Mouse (Mus musculus): Measurements from ENCODE around the gene Ryr2.
"Not testable (repeated sequence)": the region's sequence is repeated elsewhere in the genome, so short reads cannot be mapped to it uniquely, and the experiment has no call there.

Ryr2 gene

GRCm38 (mm10) chr13:12106662-12107632, at the start of gene Ryr2:
Gene Ryr2 (minus strand): TSS chr13:12106945.
- DNase-seq: peak; percentile 53

GRCm38 (mm10) chr13:12153922-12154321, 47.2 kb upstream of the Ryr2 start:
- no peak for DNase-seq

GRCm38 (mm10) chr13:12146918-12147507, 40.3 kb upstream of the Ryr2 start:
- DNase-seq: no peak

- no peak for DNase-seq
Observed at GRCm38 (mm10) chr13:12146402-12146801, 39.7 kb upstream of the Ryr2 start.

- no peak for DNase-seq
Observed at GRCm38 (mm10) chr13:12143347-12143746, 36.6 kb upstream of the Ryr2 start.

- not testable (repeated sequence) for DNase-seq
Observed at GRCm38 (mm10) chr13:12136461-12136860, 29.7 kb upstream of the Ryr2 start.

- DNase-seq: no peak
Observed at GRCm38 (mm10) chr13:12133549-12133948, 26.8 kb upstream of the Ryr2 start.

GRCm38 (mm10) chr13:12132160-12132710, 25.5 kb upstream of the Ryr2 start:
- DNase-seq: no peak

- DNase-seq: no peak
Observed at GRCm38 (mm10) chr13:12129121-12129520, 22.4 kb upstream of the Ryr2 start.

GRCm38 (mm10) chr13:12126099-12126498, 19.4 kb upstream of the Ryr2 start:
- no peak for DNase-seq

- no peak for DNase-seq
Observed at GRCm38 (mm10) chr13:12124940-12125540, 18.3 kb upstream of the Ryr2 start.

- no peak for DNase-seq
Observed at GRCm38 (mm10) chr13:12115551-12115950, 8.8 kb upstream of the Ryr2 start.

GRCm38 (mm10) chr13:12114816-12115215, 8.1 kb upstream of the Ryr2 start:
- no peak for DNase-seq

- DNase-seq: no peak
Observed at GRCm38 (mm10) chr13:12108955-12109354, 2.2 kb upstream of the Ryr2 start.

GRCm38 (mm10) chr13:12105830-12106628, 716 bp downstream of the Ryr2 start:
- peak; percentile 5 for DNase-seq

GRCm38 (mm10) chr13:12105231-12105829, 1.4 kb downstream of the Ryr2 start:
- no peak for DNase-seq

- DNase-seq: no peak
Observed at GRCm38 (mm10) chr13:12104318-12104717, 2.4 kb downstream of the Ryr2 start.

- DNase-seq: no peak
Observed at GRCm38 (mm10) chr13:12103017-12103416, 3.7 kb downstream of the Ryr2 start.

GRCm38 (mm10) chr13:12099446-12099845, 7.3 kb downstream of the Ryr2 start:
- no peak for DNase-seq

- DNase-seq: no peak
Observed at GRCm38 (mm10) chr13:12098981-12099380, 7.8 kb downstream of the Ryr2 start.

GRCm38 (mm10) chr13:12096382-12096932, 10.3 kb downstream of the Ryr2 start:
- no peak for DNase-seq

- DNase-seq: no peak
Observed at GRCm38 (mm10) chr13:12094569-12094968, 12.2 kb downstream of the Ryr2 start.

Data from thymus, postnatal 14 days (tissue).